Mouse (Mus musculus) mature B cell (primary cell): ENCODE results near the gene 4930415O20Rik.

Experiments
- in situ Hi-C: fragments of 300-500 bp; cut with MboI; formaldehyde crosslinking; loops from 2 replicates; pipeline ENCODE4 v1.14.3; 2019

The 4930415O20Rik gene

DNA sequence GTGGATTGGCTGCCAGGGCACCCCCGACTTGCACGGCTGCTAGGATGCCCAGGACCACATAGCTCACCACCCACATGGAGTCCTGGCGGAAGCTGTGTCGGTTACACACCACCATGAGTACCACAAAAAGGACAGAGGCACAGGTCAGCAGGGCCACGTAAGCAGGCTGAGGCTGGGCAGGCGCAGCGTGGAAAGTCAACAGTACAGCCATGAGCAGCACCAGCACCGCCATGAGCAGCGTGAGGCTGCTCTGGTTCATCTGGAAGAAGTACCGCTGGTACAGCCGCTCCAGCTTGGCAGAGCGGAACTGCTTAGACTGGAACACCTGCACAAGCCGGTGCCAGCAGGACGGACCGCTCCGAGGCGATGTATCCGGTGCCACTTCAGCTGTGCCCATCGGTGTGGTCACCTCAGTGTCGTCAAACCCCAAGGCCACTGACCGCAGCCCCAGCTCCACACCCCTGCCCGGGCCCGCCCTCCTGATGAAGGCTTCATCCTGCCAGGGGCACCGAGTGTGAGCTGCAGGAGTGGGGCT, 33.3 kb downstream of the 4930415O20Rik start:
- in situ Hi-C loops = no loop called here

DNA sequence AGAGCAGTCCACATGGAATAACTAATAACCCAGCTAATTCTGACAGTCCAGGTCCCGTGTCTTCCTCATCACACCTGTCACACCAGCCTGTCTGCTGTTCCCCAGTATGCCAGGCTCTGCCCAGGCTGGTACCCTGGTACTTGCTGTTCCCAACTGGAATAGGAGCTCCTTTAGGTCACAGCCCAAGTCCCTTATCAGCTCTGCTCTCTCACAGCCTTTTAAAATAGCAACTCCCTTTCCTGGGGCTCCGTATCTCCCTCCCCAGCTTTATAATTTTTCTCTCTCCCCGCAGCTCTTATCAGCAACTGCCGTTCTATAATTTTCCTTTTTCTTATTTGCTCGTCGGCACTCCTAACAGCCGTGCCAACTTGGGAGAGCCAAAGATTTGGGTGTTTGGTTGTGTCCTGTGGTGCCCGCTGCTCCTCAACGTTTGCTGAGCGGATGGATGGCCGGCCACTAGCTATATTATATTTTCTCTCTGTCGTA, 35.3 kb downstream of the 4930415O20Rik start:
- in situ Hi-C loops = no loop called here

DNA sequence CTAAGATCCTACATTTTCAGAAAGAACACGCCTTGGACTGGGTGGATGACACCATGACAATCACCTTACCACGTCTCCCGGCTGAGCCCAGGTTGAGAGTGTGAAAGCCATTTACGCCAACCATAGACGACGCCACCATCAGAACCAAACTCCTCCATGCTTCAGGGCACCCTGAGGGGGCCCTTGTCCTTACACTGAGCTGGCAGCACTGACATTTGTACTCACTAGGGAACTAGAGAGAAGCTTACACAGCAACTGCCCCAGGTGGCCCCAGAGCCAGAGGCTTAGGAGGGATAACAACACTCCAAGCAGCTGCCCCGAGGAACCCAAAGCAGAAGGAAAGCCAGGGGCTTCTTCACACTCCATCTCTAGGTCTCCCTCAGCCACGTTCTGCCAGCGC, 35.9 kb downstream of the 4930415O20Rik start:
- in situ Hi-C loops = no loop called here

DNA sequence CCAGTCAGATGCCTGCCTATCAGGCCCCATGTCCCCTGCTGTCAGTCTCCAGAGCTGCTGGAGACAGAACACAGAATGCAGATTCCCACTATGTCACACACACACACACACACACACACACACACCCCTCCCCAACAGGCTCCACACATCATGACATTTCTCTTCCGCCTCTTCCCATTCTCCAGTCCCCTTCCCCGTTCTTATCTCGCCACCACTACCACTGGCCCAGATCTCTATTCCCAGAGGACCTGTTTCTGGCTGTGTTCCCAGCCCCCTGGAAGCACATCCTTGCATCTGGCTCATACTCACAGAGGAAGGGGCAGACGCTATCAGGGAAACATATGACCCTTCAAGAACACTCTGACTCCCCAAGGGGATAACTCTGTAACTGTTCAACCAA, 36.8 kb downstream of the 4930415O20Rik start:
- in situ Hi-C loops = no loop called here

DNA sequence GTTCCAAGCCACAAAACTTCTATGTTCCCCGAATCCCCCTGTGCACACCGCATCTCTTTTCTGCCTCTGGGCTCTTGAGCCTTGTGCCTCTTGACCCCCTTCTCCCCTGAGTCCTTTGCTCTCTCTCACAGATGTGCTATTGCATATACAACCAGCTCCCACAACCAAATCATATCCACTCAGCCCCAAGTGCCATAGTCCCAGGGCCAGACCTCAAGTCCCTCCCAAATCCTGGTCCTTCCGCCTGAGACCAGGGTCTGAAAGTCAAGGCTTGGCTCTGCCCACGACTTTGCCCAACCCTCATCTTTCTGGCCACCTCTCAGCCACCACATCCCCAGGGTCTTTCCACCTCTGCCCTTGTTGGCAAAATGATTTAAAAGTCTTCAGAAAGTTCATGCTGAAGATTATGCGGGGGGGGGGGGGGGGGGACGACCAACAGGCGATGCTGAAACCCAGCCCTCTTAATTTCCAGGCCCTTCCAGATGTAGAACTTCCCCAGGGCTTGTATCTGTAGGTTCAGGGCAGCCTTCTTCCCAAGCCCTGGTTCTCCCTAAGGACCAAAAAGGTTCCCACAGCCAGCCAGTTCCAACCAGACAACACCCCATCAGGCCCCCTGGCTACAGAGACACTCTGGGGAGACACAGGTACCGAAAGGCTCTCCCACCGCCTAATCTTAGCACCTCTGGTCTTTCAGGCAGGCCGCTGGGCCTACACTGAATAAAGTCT, 37.4 kb downstream of the 4930415O20Rik start:
- in situ Hi-C loops = no loop called here

DNA sequence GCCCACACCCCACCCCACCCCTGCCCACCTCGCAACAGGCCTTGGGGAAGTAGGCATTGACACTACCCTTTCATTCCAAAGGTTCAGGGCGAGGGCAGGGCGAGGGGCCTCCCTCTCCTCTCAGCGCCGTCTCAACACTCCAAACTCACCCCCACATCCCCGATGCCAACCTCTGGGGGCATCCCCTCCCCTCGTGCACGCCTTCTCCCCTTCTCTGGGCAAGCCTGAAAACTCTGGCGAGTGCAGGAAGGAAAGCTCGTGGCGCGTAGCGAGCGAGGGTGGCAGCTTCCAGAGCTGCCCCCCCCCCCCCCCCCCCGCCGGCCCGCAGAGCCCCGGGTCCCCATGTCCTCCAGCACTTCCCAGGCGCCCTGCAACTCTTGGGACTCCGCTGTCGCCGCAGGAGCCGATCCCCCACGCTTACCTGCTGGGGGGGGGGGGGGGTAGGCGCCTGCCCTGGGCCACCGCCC, 38.0 kb downstream of the 4930415O20Rik start:
- in situ Hi-C loops = no loop called here

DNA sequence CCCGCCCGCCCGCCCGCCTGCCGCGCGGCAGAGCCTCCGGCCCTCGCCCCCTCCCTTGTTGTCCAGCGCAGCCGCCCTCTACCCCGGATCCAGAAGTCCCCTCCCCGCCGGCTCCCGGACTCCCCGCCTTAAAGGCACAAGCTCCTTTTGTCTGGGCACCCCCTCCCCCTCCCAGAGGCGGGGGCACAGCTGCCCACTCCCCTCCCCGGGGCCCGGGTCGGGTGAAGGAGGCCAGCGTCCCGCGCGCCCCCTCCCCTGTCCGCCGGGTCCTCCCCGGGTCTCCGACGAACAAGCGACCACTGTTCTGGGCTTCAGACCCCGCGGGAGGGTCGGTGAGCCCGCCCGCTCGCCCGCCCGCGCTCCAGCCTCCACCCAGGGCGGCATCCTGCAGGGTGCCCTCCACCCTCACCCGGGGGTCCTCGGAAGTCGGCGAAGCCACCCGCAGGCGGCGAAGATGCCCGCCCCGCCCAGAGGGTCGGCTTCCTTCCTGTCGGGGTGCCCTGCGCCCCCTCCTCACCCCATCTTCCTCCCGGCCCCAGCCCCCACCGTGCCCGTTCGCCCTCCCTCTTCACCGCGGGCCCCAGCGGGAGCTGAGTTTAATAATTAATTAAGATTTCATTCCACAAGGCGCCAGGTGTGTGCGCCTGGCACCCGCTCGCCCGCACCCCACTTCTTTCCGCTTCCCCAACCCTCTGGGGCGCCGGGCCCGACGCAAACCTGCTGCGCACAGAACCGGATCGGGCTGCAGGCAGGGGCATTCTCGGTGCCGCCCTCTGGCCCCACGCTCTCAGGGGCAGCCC, 38.7 kb downstream of the 4930415O20Rik start, which contains the start of gene Adcy6:
Adcy6 (minus strand) TSS at position 746 of the 800 bp plus-strand sequence.
- in situ Hi-C loops = loop anchor here (10.0 kb wide), 1 partner anchor 105 kb away; no protein-coding TSS in a partner anchor

DNA sequence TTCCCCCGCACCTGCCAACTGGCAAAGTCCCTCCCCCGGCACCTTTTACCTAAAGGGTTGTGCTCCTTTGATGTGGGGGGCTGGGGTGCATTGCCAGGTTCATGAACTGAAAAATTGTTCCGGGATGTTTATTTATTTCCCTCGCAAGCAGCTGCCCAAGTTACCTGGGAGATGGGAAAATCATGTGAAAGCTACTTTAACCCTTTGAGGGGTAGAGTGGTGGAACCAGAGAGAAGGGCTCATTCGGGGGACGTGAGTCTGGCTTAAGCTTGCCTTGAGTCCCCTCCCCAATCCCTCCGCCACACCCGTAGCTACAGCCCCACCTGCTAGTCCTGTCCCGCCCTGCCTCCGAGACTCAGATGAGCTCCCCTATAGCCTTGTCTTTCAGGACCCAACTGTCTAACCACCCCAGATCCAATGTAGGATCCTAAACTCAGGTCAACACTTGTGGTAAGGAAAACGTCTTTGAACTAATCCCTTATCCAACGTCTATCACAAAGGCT, 39.4 kb downstream of the 4930415O20Rik start:
- in situ Hi-C loops = loop anchor here (10.0 kb wide), 1 partner anchor 105 kb away; no protein-coding TSS in a partner anchor

DNA sequence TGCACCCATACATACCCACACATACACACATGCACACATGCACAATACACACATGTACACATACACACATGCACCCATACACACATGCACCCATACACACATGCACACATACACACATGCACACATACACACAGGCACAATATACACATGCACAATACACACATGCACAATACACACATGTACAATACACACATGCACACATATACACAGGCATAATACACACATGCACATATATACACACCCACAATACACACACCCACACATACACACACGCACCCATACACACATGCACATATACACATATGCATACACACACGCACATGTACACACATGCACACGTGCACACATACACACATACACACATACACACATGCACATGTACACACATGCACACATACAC, 41.4 kb downstream of the 4930415O20Rik start:
- in situ Hi-C loops = loop anchor here (10.0 kb wide), 1 partner anchor 107 kb away; no protein-coding TSS in a partner anchor

DNA sequence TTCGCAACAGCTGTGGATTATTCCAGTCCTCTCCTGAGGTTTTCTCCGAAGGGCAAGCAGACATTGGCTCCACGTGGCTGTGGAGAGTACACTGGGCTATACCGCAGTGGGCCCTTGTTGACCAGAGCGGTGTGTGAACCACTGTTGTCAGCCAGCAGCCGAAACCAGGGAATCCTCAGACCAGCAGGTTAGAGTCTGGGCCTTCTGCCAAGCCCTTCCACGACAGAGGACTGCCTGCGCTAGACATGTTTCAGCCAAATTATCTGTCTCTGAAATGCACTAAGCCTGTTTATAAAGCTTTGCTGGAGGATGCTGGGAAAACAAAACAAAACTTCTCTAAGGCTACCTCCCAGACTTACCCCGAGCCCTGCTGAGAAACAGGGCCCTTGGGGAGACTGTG, 43.7 kb downstream of the 4930415O20Rik start:
- in situ Hi-C loops = loop anchor here (10.0 kb wide), 1 partner anchor 110 kb away; no protein-coding TSS in a partner anchor

DNA sequence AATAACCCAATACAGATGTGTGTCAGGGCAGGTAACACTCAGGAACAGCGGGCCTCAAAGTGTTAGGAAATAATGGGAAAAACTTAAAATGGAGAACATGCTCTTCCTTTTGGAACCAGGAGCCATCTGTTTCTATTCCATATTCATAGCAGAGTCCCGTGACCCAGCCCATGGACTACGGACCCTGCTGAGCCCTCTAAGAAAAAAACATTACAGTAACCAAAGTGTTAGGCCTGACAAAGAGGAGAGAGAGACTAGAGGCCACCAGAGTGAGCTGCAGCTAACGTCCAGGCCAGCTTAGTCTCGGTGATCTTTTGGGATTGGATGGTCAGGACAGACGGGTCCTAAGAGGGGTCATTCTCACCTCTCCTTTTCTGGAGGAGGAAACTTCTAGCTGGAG, 44.2 kb downstream of the 4930415O20Rik start:
- in situ Hi-C loops = loop anchor here (10.0 kb wide), 1 partner anchor 110 kb away; no protein-coding TSS in a partner anchor

DNA sequence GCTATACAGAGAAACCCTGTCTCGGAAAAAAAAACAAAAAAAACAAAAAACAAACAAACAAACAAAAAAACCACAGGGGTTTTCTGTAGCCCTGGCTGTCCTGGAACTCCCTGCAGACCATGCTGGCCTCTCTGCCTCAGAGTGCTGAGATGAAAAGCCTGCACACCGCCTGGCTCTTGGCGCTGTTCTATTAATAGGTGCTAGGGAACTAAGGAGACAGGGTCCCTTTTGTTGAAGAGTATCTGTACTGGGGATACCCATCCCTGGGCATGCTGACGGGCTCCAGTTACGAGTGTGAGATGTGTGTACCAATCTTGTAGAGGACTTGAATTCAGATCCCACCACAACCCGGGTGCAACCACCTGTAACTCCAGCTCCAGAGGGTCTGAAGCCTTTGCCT, 44.9 kb downstream of the 4930415O20Rik start:
- in situ Hi-C loops = loop anchor here (10.0 kb wide), 1 partner anchor 111 kb away; no protein-coding TSS in a partner anchor

DNA sequence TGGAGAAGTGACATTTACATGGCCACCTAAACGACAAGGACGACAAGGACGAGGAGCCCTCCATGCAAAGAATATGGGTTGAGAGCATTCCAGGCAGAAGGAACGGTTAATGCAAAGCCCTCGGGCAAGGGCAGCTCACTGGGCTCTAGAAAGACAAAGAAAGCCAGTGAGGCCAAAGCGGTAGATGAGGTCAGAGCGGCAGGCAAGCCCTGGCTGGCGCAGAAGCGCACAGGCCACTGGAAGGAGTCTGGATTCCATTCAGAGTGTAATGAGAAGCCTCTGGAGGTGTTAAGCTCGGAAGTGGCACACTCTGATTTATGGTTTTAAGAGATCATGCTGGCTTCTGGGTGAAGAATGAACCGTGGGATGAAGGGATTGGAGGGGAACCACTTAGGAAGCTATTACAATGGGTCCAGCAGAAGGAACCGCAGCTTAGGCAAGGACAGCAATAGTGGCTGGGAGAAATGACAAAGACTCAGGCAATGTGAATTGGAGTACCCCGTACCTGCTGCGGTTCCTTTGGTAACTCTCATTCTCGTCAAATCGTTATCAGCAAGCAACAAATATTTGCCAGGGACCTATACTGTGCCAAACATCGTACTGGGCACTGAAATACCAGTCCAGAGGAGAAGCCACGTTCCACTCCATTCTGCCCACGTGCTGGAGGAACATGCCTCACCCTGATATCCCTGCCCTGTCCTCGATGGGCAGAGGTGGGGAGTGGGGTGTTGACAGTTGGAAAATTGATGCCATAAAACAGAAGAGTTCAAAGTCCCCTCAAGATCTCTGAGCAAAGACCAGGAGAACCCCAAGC, 45.8 kb downstream of the 4930415O20Rik start:
- in situ Hi-C loops = loop anchor here (10.0 kb wide), 1 partner anchor 112 kb away; no protein-coding TSS in a partner anchor

DNA sequence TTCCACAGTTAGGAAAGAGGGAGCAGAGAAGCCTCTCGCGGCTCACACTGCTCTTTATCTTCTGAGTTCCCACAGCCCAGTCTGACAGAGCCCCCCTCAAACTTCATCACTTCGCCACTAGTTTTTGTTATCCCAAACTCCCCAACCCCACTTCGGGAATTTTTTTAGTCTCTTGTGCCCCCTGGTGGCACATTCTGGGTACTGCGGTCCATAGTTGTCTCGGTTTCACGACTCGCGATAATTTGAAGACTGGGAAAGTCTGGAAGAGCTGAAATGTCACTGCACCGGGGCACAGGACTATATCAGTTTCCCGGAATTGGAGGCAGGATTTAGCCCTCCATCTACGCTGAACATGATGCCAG, 46.4 kb downstream of the 4930415O20Rik start:
- in situ Hi-C loops = loop anchor here (10.0 kb wide), 1 partner anchor 112 kb away; no protein-coding TSS in a partner anchor

DNA sequence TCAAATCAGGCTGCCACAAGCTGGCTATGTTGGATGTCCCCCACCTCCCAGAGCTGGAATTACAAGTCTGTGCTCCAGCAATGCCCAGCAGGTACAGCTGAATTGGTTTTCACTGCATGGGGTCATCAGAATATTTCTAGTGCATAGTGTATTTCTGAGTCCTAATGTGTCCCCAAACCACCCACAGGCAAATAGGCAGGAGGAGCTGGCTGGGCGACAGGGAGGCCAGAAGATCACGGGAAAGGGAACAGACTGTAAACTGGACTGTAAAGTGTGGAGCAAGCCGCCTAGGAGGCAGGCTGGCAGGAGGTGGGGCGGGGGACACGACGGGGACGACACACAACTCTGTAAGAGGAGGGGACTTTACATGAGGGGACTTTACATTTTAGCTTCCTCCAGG, 51.4 kb downstream of the 4930415O20Rik start:
- in situ Hi-C loops = no loop called here

DNA sequence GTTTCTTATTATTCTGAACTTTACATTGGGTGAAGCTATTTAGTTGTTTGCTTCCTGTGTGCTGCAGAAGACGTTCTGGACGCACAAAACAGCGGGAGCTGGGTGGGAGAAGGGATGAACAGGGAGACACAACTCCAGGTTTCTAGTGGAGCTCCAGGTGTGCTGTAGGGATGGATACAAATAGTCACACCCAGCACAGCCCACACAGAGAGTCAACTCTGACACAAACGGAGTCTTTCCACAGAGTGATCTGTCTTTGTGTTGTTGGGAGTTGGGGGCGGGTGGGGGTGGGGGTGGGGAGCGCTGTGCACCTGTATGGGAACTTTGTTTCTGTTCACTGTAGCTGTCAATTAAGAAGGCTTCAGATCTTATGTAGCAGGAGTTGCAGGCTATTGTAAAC, 51.9 kb downstream of the 4930415O20Rik start:
- in situ Hi-C loops = no loop called here

DNA sequence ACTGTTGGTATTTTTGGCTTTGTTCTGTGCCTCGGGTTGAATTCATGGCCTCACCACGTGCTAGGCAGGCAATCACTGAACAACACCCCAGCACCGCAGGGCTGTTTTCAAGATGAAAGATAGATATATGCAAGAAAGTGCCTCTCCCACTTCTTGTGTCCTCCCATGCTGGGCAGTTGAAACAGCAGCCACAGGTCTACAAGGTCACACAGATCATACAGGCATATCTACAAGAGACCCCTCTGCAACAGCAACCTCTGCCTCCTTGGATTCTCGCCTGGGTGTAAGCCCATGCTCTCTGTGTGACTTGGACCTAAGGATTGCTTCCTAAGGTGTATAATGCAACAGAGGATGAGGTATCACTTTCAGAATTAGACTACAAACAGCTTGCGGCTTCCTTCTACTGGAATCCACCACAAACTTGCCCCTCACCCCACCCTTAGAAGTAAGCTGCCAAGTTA, 52.6 kb downstream of the 4930415O20Rik start:
- in situ Hi-C loops = no loop called here

DNA sequence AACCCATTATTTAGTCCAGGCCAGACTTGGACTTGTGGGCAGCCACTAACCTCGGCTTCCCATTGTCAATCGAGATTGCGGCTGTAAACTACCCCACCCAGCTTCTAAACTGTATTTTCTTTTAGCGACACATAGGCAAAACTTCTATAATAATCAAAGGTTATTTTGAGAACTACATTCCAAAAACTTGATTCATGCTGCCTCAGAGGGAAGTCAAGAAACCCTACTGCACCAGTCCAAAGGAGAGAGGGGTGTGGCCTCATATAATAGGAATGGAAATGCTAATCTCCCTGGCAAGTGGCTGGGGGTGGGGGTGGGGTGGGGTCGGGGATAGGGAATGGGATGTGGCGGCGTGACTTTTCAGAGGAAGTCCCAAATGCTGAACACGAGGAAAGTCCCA, 55.3 kb downstream of the 4930415O20Rik start:
- in situ Hi-C loops = no loop called here

DNA sequence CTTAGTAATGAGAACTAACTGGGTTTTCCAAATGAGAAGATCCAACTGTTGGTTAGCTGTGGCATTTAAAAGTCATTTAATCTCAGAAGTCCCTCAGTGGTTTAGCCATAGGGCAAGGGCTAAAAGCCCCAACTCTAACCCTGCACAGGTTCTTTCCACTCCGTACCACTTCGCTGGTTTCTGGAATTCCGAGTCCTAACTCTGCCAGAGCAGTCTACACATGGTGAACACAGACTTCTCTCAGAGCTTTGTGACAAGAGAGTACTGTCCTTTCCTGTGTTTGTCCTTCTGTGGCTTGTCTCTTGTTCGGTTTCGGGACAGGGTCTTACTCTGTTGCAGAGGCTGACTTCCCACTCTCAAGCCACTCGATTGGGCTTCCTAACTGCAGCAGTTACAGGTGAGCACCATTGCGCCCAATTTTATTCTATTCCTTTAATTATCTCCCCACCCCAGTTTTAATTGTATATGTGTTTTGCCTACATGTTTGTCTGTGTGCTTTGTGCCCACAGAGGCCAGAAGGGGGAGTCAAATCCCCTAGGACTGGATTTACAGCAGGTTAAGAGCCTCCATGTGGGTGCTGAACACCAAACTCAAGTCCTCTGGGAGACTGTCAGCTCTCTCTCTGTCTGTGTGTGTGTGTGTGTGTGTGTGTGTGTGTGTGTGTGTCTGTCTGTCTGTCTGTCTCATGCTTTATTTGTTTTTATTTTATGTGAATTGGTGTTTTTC, 55.8 kb downstream of the 4930415O20Rik start:
- in situ Hi-C loops = no loop called here

DNA sequence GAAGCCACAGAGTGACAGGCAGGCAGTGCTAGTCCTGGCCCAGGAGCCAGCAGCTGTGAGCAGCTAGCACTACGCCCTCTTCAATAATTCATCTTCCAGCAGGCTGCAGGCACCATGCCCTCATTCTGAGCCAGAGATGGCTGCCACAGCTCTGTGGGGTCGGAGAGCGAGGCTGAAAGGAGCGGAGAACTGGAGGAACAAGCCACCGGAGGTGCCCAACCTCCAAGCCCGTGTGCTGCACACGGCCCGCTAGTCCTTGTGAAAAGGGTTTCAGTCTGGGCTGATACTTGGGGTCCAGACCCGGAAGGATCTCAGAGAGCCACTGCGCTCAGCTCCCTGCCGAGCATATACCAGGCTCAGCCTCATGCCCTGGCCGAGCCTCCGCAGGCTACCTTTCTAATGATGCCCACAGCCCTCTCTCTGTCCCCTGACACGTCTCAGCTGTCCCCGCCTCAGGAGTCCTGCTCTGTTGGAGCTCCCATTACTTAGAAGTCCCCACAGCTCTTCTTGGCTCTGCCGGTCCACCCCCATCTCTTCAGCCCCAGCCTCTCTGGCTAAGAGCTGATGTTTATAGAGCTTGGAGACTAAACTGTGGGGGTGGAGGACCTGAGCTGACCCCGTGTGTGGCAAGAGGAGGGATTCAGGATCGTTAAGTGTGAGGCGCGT, 57.9 kb downstream of the 4930415O20Rik start:
- in situ Hi-C loops = no loop called here
